Mouse (Mus musculus) heart, postnatal 0 days (tissue): ENCODE measurements around the gene E130114P18Rik. TPM values are rescaled to one million over a fixed set of nuclear protein-coding genes. Genes with fewer than 3 reads are reported as not detected.

ENCODE experiments used
- ATAC-seq: fragments of 200-750 bp; cut with Nextera tagmentation; 2 replicates; pipeline ENCODE4 v1.8.0; 2017; ENCODE audit warnings: low read depth, moderate number of reproducible peaks, moderate library complexity; ENCODE audit not compliant: insufficient read depth
- DNase-seq: peaks from one replicate; pipeline ENCODE4 v3.0.0-alpha.2; 2016; ENCODE audit warnings: low spot score
- H3K27ac ChIP-seq: fragments of 300-500 bp; sonication (generic); 2 replicates; pipeline ENCODE4 v1.5.1; 2014; ENCODE audit warnings: low read depth, mild to moderate bottlenecking
- H3K27me3 ChIP-seq: fragments of 300-500 bp; sonication (generic); 2 replicates; pipeline ENCODE4 v1.6.1; 2014; ENCODE audit warnings: low read length, mixed read lengths; ENCODE audit not compliant: control insufficient read depth, insufficient read depth
- H3K36me3 ChIP-seq: fragments of 300-500 bp; sonication (generic); replicated peaks from 2 replicates; pipeline ENCODE4 v1.6.1; 2014; ENCODE audit warnings: low read length, mixed read lengths; ENCODE audit not compliant: control insufficient read depth, insufficient read depth
- H3K4me1 ChIP-seq: fragments of 300-500 bp; sonication (generic); 2 replicates; pipeline ENCODE4 v1.6.1; 2014; ENCODE audit warnings: antibody characterized with exemption; ENCODE audit not compliant: control insufficient read depth, insufficient read depth
- H3K4me2 ChIP-seq: fragments of 300-500 bp; sonication (generic); 2 replicates; pipeline ENCODE4 v1.6.1; 2014; ENCODE audit warnings: low read depth, mild to moderate bottlenecking, low read length, moderate library complexity
- H3K4me3 ChIP-seq: fragments of 300-500 bp; sonication (generic); 2 replicates; pipeline ENCODE4 v1.5.1; 2014; ENCODE audit warnings: low read depth, low read length
- H3K9ac ChIP-seq: fragments of 300-500 bp; sonication (generic); replicated peaks from 2 replicates; pipeline ENCODE4 v1.6.1; 2014; ENCODE audit warnings: low read depth, low read length, mixed read lengths
- H3K9me3 ChIP-seq: fragments of 300-500 bp; sonication (generic); replicated peaks from 2 replicates; pipeline ENCODE4 v1.6.1; 2016; ENCODE audit warnings: low read length; ENCODE audit not compliant: control insufficient read depth
- CTCF ChIP-seq: IDR thresholded peaks from 2 replicates; pipeline ENCODE4 v1.5.1; 2016; ENCODE audit warnings: antibody characterized with exemption, control low read depth, low read depth
- EP300 ChIP-seq: IDR thresholded peaks from 2 replicates; pipeline ENCODE4 v1.6.1; 2016; ENCODE audit warnings: antibody characterized with exemption, low read depth
- WGBS: fragments of 180-500 bp; shearing (Covaris S2); extraction: QIAGEN DNeasy Blood & Tissue Kit; methylation state at CpG from one replicate; pipeline ENCODE4 v1.1.7; 2014; 5-methylcytosine and 5-hydroxymethylcytosine counted together
- polyA plus RNA-seq: library from polyadenylated mRNA; unstranded; fragments of >200 nt; fragmentation: Nextera tagmentation; extraction: Ambion mirVana; gene quantifications from 2 replicates; pipeline ENCODE4 v1.2.1, GENCODE M21; 2015
- total RNA-seq: library from RNA; depleted of rRNA; stranded (reverse); fragments of >200 nt; gene quantifications from 2 replicates; pipeline ENCODE4 v1.2.3, GENCODE M21; 2014; ENCODE audit warnings: low replicate concordance; rRNA removed

Gene E130114P18Rik
- total and polyA plus RNA-seq, 2 experiments from 2014 or later = 0.45 TPM; not detected in 1

GRCm38 (mm10) chr4:97544016-97544415 lies 233.9 kb downstream of the E130114P18Rik start:
- ATAC-seq (no peak), DNase-seq (no peak)
- Histone ChIP-seq H3K27me3 (no peaks in the 10 kb centered on the region), H3K4me3 (no peak overlapping the region), H3K27ac (no peak overlapping the region), H3K9ac (no peak overlapping the region), H3K36me3 (no peaks in the 10 kb centered on the region), H3K4me2 (no peak overlapping the region), H3K9me3 (no peaks in the 10 kb centered on the region), H3K4me1 (0 out of 2 replicates have a peak, but pooled peaks cover 4% of the 10 kb centered on the region)
- WGBS = 36% methylated on average over 5 of the region's 5 CpGs
- TF ChIP-seq CTCF (no peak), EP300 (no peak)

- Histone ChIP-seq H3K9ac (no peak overlapping the region), H3K4me1 (no peaks in the 10 kb centered on the region), H3K4me3 (no peak overlapping the region), H3K27ac (no peak overlapping the region), H3K27me3 (no peaks in the 10 kb centered on the region), H3K4me2 (no peak overlapping the region), H3K36me3 (no peaks in the 10 kb centered on the region), H3K9me3 (no peaks in the 10 kb centered on the region)
- TF ChIP-seq CTCF (no peak), EP300 (no peak)
- 54% methylated on average over 2 of the region's 2 CpGs for WGBS
- ATAC-seq = no peak
- no peak for DNase-seq
These were observed 245.8 kb downstream of the E130114P18Rik start for GRCm38 (mm10) chr4:97532072-97532471.

- no peaks in the 10 kb centered on the region for H3K4me1 ChIP-seq
- H3K9me3 ChIP-seq = no peaks in the 10 kb centered on the region
- WGBS = 77% methylated on average over 2 of the region's 2 CpGs
- DNase-seq (no peak), ATAC-seq (no peak)
- no peak overlapping the region for H3K9ac ChIP-seq
- H3K36me3 ChIP-seq = no peaks in the 10 kb centered on the region
- H3K27ac ChIP-seq = no peak overlapping the region
- no peak overlapping the region for H3K4me2 ChIP-seq
- TF ChIP-seq EP300 = no peak
- no peak for TF ChIP-seq CTCF
- no peak overlapping the region for H3K4me3 ChIP-seq
- H3K27me3 ChIP-seq = no peaks in the 10 kb centered on the region
These were observed 249.4 kb downstream of the E130114P18Rik start for GRCm38 (mm10) chr4:97528517-97528916.

Other genes starting within 250 kb of the E130114P18Rik start
- 76.5 and 114 TPM in 2 replicates for gene Nfia, start 5.3 kb downstream of the E130114P18Rik start, total RNA-seq
- gene Nfia, start 5.3 kb downstream of the E130114P18Rik start, polyA plus RNA-seq = 53.2 and 53.8 TPM in 2 replicates